Mouse (Mus musculus): ENCODE measurements around the gene Tnfrsf18. TPM values are rescaled to one million over a fixed set of nuclear protein-coding genes. Genes with fewer than 3 reads are reported as not detected.

The Tnfrsf18 gene
- polyA plus RNA-seq, 1 experiment from 2014 or later = 2.3 TPM

DNA sequence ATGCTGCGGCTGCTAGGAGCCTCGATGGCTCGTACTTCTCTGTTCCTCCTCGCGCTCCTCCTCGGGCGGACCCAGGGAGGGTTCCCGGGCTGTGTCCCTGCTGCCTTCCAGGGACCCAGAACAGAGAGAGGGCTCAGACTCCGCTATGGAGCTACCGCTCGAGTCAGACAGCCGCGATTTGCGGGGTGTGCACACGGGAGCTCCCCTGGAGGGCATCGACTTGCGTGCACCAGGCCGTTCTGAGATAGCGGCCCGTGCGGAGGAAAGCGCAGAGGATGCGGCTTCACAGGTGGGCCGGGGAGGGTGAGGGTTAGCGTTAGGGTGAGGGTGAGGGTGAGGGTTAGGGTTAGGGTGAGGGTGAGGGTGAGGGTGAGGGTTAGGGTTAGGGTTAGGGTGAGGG, 8.9 kb downstream of the Tnfrsf18 start:
- Histone ChIP-seq H3K4me1 (replicated peaks) (peaks cover 42% of the 10 kb centered on the region), H3K9ac (peak overlapping the region; percentile 49; the same call in 1 of the 2 replicates), H3K9me3 (no peaks in the 10 kb centered on the region), H3K27me3 (peaks cover 29% of the 10 kb centered on the region), H3K4me3 (peak overlapping the region; percentile 28), H3K27ac (no peak overlapping the region), H3K4me2 (peak overlapping the region; percentile 49), H3K36me3 (no peaks in the 10 kb centered on the region)
- whole genome bisulfite sequencing = 3% methylated on average over 25 of the region's 25 CpGs
- no peak for ATAC-seq (ENCODE audit: low FRiP score)

DNA sequence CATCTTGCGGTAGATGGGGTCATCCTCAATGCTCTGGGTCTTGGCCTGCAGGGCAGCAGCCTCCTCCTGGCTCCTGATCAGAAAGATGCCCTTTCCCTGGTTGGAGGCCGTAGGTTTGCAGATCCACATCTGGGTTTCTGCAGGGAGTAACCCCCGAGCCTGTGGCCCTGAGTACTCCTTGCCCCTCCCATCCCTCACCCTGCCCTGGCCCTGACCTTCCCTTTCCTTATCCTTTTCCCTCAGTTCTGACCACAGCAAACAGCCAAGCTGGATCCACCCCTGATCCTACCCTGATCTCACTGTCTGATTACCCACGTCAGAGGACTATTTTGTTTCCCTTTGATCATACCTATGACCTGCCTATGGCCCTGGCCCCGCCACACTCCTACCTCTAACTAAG, 18.8 kb downstream of the Tnfrsf18 start:
- H3K4me2 ChIP-seq = no peak overlapping the region
- no peak overlapping the region for H3K4me3 ChIP-seq
- no peak for ATAC-seq (ENCODE audit: low FRiP score)
- H3K36me3 ChIP-seq = no peaks in the 10 kb centered on the region
- WGBS = 74% methylated on average over 5 of the region's 5 CpGs
- H3K9ac ChIP-seq = no peak overlapping the region
- H3K4me1 ChIP-seq (replicated peaks) = no peaks in the 10 kb centered on the region
- no peak overlapping the region for H3K27ac ChIP-seq
- H3K27me3 ChIP-seq = 0 out of 2 replicates have a peak, but pooled peaks cover 2% of the 10 kb centered on the region
- H3K9me3 ChIP-seq = no peaks in the 10 kb centered on the region

DNA sequence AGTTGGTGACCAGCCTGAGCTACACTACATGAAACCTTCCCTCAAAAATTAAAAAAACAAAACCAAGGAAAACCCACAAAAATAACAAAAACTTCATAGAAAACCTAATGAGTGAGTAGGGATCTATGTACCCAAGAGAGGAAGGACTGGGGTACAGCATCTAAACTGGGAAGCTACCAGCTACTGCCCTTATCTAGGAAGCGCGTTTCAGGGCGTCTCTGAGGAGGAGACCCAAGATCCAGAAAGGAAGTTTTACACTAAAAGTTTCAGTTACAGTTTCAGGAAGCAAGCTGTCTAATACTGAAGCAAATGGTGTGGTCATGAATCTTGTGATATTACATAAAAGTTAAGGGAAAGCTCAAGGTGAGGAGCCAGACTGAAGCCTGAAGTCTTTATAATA, 23.8 kb downstream of the Tnfrsf18 start:
- H3K9me3 ChIP-seq = no peaks in the 10 kb centered on the region

DNA sequence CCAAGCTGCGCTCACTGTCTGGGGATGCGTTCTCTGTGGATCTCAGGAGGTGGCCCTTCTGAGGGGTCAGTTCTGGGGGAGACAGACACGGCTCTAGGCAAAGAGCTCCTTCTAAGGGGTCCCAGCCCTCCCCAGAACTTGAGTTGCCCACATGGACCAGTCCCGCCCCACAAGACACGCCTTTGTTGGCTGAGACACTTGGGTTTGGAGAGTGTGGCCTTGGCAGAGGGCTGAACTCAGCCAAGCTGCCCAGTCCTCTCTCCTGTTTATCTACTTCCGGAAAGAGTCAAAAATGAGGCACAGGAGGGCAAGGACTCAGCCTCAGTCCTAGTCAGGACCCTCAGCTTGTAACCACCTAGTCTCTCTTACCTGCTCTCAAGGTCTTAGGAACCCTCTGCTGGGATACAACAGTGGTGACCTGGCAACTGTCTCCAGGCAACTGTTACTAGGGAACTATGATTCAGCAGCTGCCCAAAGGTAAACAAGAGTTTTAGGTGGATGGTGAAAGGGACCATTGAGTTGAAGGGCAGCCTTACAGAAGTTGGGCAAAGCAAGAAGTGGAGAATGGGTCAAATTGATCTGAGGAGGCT, 24.5 kb downstream of the Tnfrsf18 start:
- Histone ChIP-seq H3K27me3 (0 out of 2 replicates have a peak, but pooled peaks cover 2% of the 10 kb centered on the region), H3K27ac (no peak overlapping the region), H3K4me1 (replicated peaks) (no peaks in the 10 kb centered on the region), H3K9me3 (no peaks in the 10 kb centered on the region), H3K4me3 (no peak overlapping the region), H3K4me2 (no peak overlapping the region), H3K36me3 (no peaks in the 10 kb centered on the region), H3K9ac (no peak overlapping the region)
- WGBS = 77% methylated on average over 6 of the region's 6 CpGs
- no peak for ATAC-seq (ENCODE audit: low FRiP score)

More for the DNA sequence above, 23.8 kb downstream of the Tnfrsf18 start:
- Histone ChIP-seq H3K4me1 (replicated peaks) (no peaks in the 10 kb centered on the region), H3K9ac (no peak overlapping the region), H3K4me3 (no peak overlapping the region), H3K36me3 (no peaks in the 10 kb centered on the region), H3K27me3 (0 out of 2 replicates have a peak, but pooled peaks cover under 1% of the 10 kb centered on the region), H3K4me2 (no peak overlapping the region), H3K27ac (no peak overlapping the region)
- 84% methylated on average over 3 of the region's 3 CpGs for WGBS
- ATAC-seq (ENCODE audit: low FRiP score) = no peak

DNA sequence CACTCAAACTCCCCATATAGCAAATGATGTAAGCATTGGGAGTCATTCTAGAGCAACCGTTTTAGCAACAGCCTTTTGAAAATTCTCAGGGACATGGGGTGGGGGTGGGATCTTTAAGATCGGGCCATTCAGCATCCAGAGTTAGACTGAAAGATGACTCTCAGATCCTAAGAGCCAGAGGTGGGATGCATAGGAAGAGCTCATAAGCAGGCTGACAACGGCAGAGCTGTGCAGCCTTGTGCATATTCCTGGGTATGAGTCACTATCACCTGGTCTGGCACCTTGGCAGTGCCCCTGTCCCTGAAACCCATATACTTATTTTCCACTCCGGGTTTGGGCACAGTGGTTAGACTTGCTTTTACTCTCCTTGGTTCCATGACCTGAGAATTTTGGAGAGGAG, 27.1 kb downstream of the Tnfrsf18 start:
- Histone ChIP-seq H3K27ac (no peak overlapping the region), H3K4me1 (replicated peaks) (no peaks in the 10 kb centered on the region), H3K4me2 (no peak overlapping the region), H3K36me3 (no peaks in the 10 kb centered on the region), H3K27me3 (0 out of 2 replicates have a peak, but pooled peaks cover 2% of the 10 kb centered on the region), H3K9me3 (no peaks in the 10 kb centered on the region), H3K4me3 (no peak overlapping the region), H3K9ac (no peak overlapping the region)
- ATAC-seq (ENCODE audit: low FRiP score) = no peak
- WGBS = 86% methylated on average over 4 of the region's 4 CpGs

DNA sequence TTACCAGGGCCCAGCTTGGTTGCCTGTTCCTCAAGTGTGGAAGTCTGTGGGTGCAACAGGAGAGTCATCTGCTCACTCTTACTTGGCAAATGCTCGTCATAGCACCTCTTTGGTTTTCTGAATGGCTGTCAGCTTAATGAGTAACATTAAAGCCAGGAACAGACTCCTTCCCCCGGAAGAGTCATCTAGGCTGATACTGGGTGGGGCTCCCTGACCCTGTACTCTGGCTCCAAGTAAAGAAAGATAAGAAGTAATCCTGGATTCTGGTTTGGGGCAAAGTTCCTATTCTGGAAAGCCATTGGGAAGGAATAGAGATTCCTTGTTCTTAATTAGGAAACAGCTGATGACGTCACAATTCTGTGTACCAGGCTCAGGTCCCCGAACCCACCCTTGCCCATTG, 28.2 kb downstream of the Tnfrsf18 start:
- 0 out of 2 replicates have a peak, but pooled peaks cover 6% of the 10 kb centered on the region for H3K27me3 ChIP-seq
- WGBS = 91% methylated on average over 4 of the region's 4 CpGs
- H3K4me1 ChIP-seq (replicated peaks) = no peaks in the 10 kb centered on the region
- H3K27ac ChIP-seq = no peak overlapping the region
- no peak overlapping the region for H3K4me3 ChIP-seq
- H3K9me3 ChIP-seq = no peaks in the 10 kb centered on the region
- no peak overlapping the region for H3K4me2 ChIP-seq
- H3K36me3 ChIP-seq = no peaks in the 10 kb centered on the region
- no peak for ATAC-seq (ENCODE audit: low FRiP score)
- no peak overlapping the region for H3K9ac ChIP-seq

DNA sequence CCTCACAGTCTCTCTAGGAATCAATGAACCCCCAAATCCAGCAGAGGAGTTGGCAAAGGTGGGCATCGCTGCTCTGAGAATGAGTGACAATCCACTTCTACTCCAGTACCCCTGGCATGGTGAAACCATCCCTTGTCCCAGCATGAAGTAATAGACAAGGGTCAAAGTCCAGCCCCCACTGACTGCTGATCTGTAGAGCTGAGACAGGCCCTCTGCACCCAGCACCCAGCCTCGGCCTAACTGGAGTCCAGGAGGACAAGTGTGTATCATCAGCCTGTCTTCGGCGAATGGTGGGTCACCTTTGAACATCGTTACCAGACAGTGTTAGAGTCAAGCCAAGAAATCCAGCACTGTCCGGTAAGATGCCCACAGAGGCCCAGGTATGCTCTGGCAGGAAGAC, 28.6 kb downstream of the Tnfrsf18 start:
- H3K4me3 ChIP-seq = no peak overlapping the region
- no peaks in the 10 kb centered on the region for H3K36me3 ChIP-seq
- H3K9me3 ChIP-seq = no peaks in the 10 kb centered on the region
- H3K27me3 ChIP-seq = 0 out of 2 replicates have a peak, but pooled peaks cover 6% of the 10 kb centered on the region
- no peaks in the 10 kb centered on the region for H3K4me1 ChIP-seq (replicated peaks)
- H3K27ac ChIP-seq = no peak overlapping the region
- H3K4me2 ChIP-seq = no peak overlapping the region
- H3K9ac ChIP-seq = no peak overlapping the region
- ATAC-seq (ENCODE audit: low FRiP score) = no peak
- WGBS = 96% methylated on average over 6 of the region's 6 CpGs

DNA sequence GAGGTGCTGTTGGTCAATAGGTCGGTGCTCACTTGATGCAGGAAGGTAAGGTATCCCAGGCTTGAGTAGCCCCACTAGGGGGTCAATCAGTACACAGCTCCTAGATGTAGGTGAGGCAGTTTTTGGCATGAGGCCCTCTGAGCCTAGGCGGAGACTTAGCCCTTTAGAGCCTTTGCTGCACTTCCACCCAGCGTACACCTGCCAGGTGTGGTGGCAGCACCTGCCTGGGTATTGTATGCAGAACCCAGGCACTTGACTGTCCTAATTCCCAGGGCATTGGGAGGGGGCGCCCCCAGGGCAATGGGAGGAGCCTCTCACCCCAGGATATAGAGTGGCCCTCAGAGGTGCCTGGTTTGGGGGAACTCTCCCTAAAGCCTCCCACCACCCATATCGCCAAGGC, 29.2 kb downstream of the Tnfrsf18 start:
- H3K36me3 ChIP-seq = no peaks in the 10 kb centered on the region
- H3K4me1 ChIP-seq (replicated peaks) = no peaks in the 10 kb centered on the region
- no peak overlapping the region for H3K9ac ChIP-seq
- no peak overlapping the region for H3K4me2 ChIP-seq
- H3K27me3 ChIP-seq = 0 out of 2 replicates have a peak, but pooled peaks cover 6% of the 10 kb centered on the region
- H3K4me3 ChIP-seq = no peak overlapping the region
- H3K27ac ChIP-seq = no peak overlapping the region
- no peaks in the 10 kb centered on the region for H3K9me3 ChIP-seq
- 91% methylated on average over 5 of the region's 5 CpGs for WGBS
- ATAC-seq (ENCODE audit: low FRiP score) = no peak

DNA sequence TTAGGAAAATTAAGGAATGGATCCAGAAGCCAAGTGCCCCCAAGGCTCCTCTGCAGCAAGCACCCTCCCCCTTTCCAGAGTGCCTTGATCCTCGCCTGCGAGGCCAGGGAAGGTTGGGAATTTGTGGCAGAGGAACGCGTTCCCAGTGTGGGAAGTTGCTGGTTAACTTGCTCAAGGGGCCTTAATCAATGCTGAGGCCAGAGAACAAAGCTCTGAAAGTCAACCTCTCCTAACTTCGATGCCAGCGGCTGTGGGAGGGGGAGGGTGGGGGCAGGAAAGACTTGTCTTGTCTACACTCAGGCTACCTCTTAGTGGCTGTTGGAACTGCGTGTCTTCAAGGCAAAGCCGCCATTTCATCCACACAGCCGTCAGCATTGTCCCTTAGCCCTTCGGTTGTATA, 31.7 kb downstream of the Tnfrsf18 start:
- Histone ChIP-seq H3K27ac (no peak overlapping the region), H3K27me3 (0 out of 2 replicates have a peak, but pooled peaks cover 6% of the 10 kb centered on the region), H3K4me1 (replicated peaks) (no peaks in the 10 kb centered on the region), H3K9me3 (no peaks in the 10 kb centered on the region), H3K4me3 (no peak overlapping the region), H3K4me2 (no peak overlapping the region), H3K9ac (no peak overlapping the region), H3K36me3 (no peaks in the 10 kb centered on the region)
- no peak for ATAC-seq (ENCODE audit: low FRiP score)
- 75% methylated on average over 10 of the region's 10 CpGs for WGBS

DNA sequence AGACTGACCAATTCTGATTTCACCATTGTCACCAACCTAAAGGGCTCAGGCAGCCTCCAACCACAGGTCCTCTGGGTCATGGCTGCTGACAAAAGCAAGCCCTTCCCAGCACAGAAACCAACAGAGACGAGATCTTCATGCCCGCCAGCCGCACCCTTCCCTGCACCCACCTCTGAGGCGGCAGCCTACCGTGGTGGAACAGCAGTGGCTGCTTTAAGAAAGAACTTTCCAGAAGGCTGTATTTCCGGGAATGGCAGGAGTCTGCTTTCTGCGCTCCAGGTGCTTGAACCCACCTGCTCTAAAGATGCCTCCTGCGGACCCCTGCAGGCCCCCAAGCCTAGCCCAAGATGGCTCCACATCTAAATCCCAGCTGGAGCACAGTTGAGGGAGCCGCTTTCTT, 32.9 kb downstream of the Tnfrsf18 start:
- Histone ChIP-seq H3K9ac (no peak overlapping the region), H3K27ac (no peak overlapping the region), H3K36me3 (no peaks in the 10 kb centered on the region), H3K4me1 (replicated peaks) (peaks cover 2% of the 10 kb centered on the region), H3K9me3 (no peaks in the 10 kb centered on the region), H3K27me3 (0 out of 2 replicates have a peak, but pooled peaks cover 6% of the 10 kb centered on the region), H3K4me2 (no peak overlapping the region), H3K4me3 (no peak overlapping the region)
- no peak for ATAC-seq (ENCODE audit: low FRiP score)
- WGBS = 74% methylated on average over 9 of the region's 9 CpGs

DNA sequence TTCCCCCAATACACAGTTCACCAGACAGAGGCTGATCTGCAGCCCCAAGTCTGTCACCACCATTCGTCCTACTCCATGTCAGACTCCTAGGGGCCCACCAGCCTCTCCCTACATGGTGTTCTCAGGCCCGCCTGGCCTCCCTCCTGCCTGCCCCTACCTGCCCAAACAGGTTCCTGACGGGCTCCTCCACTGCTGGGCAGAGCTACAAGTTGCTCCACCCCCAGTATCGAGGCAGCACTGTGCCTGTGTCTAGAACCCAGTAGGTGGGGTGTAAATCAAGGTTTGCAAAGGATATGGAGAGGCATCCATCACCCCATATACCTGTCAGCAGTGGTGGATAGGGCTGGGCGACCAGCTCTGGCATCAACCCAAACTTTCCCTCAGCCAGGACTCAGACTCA, 33.3 kb downstream of the Tnfrsf18 start, which contains the start of gene Ttll10:
Gene Ttll10 (minus strand): TSS at position 154 of the 400 bp plus-strand sequence.
- WGBS = 51% methylated on average over 5 of the region's 5 CpGs

DNA sequence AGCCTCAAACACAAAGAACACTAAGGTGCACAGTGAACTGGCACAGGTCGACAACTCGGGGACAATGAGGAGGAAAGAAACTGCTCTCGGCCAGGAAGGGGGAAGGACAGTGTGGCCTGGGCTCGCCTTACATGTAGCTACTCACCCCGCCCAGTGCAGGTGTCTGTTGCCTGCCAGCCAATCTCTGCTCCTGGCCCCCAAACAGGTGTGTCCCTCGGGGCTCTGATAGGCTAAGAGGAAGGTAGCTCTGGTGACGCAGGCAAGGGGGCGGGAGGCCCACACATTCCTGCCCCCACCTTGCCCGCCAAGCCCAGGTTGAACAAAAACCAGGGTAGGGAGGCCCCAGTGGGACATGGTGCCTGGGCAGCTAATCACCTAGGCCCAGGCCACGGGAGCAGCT, 33.7 kb downstream of the Tnfrsf18 start:
- no peak for ATAC-seq (ENCODE audit: low FRiP score)
- 0 out of 2 replicates have a peak, but pooled peaks cover 6% of the 10 kb centered on the region for H3K27me3 ChIP-seq
- 36% methylated on average over 10 of the region's 10 CpGs for WGBS

More for the DNA sequence above, 33.3 kb downstream of the Tnfrsf18 start, which contains the start of gene Ttll10:
- no peaks in the 10 kb centered on the region for H3K9me3 ChIP-seq
- ATAC-seq (ENCODE audit: low FRiP score) = no peak
- no peak within 1 kb of the TSS for H3K27ac ChIP-seq
- 0 out of 2 replicates have a peak, but pooled peaks cover 6% of the 10 kb centered on the region for H3K27me3 ChIP-seq
- no peaks in the 10 kb centered on the region for H3K36me3 ChIP-seq
- H3K4me1 ChIP-seq (replicated peaks) = peaks cover 7% of the 10 kb centered on the region
- no peak within 1 kb of the TSS for H3K9ac ChIP-seq
- no peak within 1 kb of the TSS for H3K4me3 ChIP-seq
- H3K4me2 ChIP-seq = no peak within 1 kb of the TSS

More for the DNA sequence above, 33.7 kb downstream of the Tnfrsf18 start:
- Histone ChIP-seq H3K9ac (no peak overlapping the region), H3K36me3 (no peaks in the 10 kb centered on the region), H3K4me3 (no peak overlapping the region), H3K4me2 (no peak overlapping the region), H3K9me3 (no peaks in the 10 kb centered on the region), H3K27ac (no peak overlapping the region), H3K4me1 (replicated peaks) (peaks cover 8% of the 10 kb centered on the region)
